Mouse (Mus musculus): ENCODE data around the gene Rbfox3. TPM values are rescaled to one million over a fixed set of nuclear protein-coding genes. Genes with fewer than 3 reads are reported as not detected.

Gene Rbfox3
- 163 and 201 TPM in 2 replicates for polyA plus RNA-seq (2012; rRNA removed)

GRCm38 (mm10) chr11:118911307-118912070 is at the start of gene Rbfox3:
Gene Rbfox3, minus strand, starts transcription at chr11:118911597.
- DNase-seq = peak; percentile 84 to 90
- 16% methylated on average over 4 of the region's 4 CpGs for WGBS
- Histone ChIP-seq H3K27me3 (ENCODE audit: control insufficient read depth, insufficient read depth, low read length) (no peaks in the 10 kb centered on the region), H3K4me3 (replicated peaks; ENCODE audit: insufficient read depth, low read depth, low read length) (peak within 1 kb of the TSS; percentile 28), H3K27ac (ENCODE audit: insufficient read depth, low read length) (peak within 1 kb of the TSS; percentile 99), H3K4me1 (ENCODE audit: control insufficient read depth, insufficient read depth, low read length) (peaks cover 22% of the 10 kb centered on the region)
- TF ChIP-seq CTCF (IDR thresholded peaks at IDR 0.05; ENCODE audit: borderline replicate concordance, insufficient read depth, low read depth, low read length) (peak; percentile 78), POLR2A (IDR thresholded peaks at IDR 0.05; ENCODE audit: borderline replicate concordance, insufficient read depth, low read length) (no peak)

DNA sequence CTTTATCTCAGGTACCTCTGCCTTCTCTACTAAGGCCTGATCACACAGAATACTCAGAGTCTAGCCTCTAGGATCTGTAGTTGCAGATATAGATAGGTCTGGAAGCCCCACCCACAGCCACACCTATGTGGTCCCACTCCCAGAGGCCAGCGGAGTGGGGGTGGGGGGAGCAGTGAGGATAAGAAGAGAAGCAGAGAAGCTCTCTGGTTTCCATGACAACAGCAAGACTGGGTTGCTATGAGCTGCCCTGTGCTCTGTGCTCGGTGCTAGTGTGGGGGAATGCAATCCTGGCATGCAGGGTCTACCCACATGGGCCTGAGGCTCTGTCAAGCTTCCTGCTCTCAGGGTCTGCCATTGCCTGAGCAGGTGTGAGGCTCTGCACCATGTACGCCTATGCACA is 49.3 kb upstream of the Rbfox3 start:
- Histone ChIP-seq H3K27ac (ENCODE audit: insufficient read depth, low read length) (no peak overlapping the region), H3K4me3 (replicated peaks; ENCODE audit: insufficient read depth, low read depth, low read length) (no peak overlapping the region)
- WGBS = 87% methylated on average over 3 of the region's 3 CpGs

GRCm38 (mm10) chr11:118957070-118957471 is 45.7 kb upstream of the Rbfox3 start:
- peak overlapping the region; percentile 41 for H3K27ac ChIP-seq (ENCODE audit: insufficient read depth, low read length)
- DNase-seq = peak; percentile 89 to 91
- no peaks in the 10 kb centered on the region for H3K27me3 ChIP-seq (ENCODE audit: control insufficient read depth, insufficient read depth, low read length)
- WGBS = 3% methylated on average over 14 of the region's 14 CpGs
- peaks cover 42% of the 10 kb centered on the region for H3K4me1 ChIP-seq (ENCODE audit: control insufficient read depth, insufficient read depth, low read length)
- no peak overlapping the region for H3K4me3 ChIP-seq (replicated peaks; ENCODE audit: insufficient read depth, low read depth, low read length)
- no peak for TF ChIP-seq CTCF (IDR thresholded peaks at IDR 0.05; ENCODE audit: borderline replicate concordance, insufficient read depth, low read depth, low read length)
- TF ChIP-seq POLR2A (IDR thresholded peaks at IDR 0.05; ENCODE audit: borderline replicate concordance, insufficient read depth, low read length) = no peak

More for the DNA sequence above, 49.3 kb upstream of the Rbfox3 start:
- TF ChIP-seq CTCF (IDR thresholded peaks at IDR 0.05; ENCODE audit: borderline replicate concordance, insufficient read depth, low read depth, low read length) = no peak
- TF ChIP-seq POLR2A (IDR thresholded peaks at IDR 0.05; ENCODE audit: borderline replicate concordance, insufficient read depth, low read length) = no peak
- Histone ChIP-seq H3K27me3 (ENCODE audit: control insufficient read depth, insufficient read depth, low read length) (no peaks in the 10 kb centered on the region), H3K4me1 (ENCODE audit: control insufficient read depth, insufficient read depth, low read length) (peaks cover 63% of the 10 kb centered on the region)
- no peak for DNase-seq

GRCm38 (mm10) chr11:118955016-118955415 is 43.6 kb upstream of the Rbfox3 start:
- 64% methylated on average over 6 of the region's 6 CpGs for WGBS
- no peak for TF ChIP-seq POLR2A (IDR thresholded peaks at IDR 0.05; ENCODE audit: borderline replicate concordance, insufficient read depth, low read length)
- no peak for TF ChIP-seq CTCF (IDR thresholded peaks at IDR 0.05; ENCODE audit: borderline replicate concordance, insufficient read depth, low read depth, low read length)

GRCm38 (mm10) chr11:118945868-118946267 is 34.5 kb upstream of the Rbfox3 start:
- Histone ChIP-seq H3K4me3 (replicated peaks; ENCODE audit: insufficient read depth, low read depth, low read length) (no peak overlapping the region), H3K27me3 (ENCODE audit: control insufficient read depth, insufficient read depth, low read length) (no peaks in the 10 kb centered on the region), H3K4me1 (ENCODE audit: control insufficient read depth, insufficient read depth, low read length) (peaks cover 22% of the 10 kb centered on the region), H3K27ac (ENCODE audit: insufficient read depth, low read length) (no peak overlapping the region)
- WGBS = 95% methylated on average over 8 of the region's 8 CpGs
- TF ChIP-seq POLR2A (IDR thresholded peaks at IDR 0.05; ENCODE audit: borderline replicate concordance, insufficient read depth, low read length) = no peak
- no peak for TF ChIP-seq CTCF (IDR thresholded peaks at IDR 0.05; ENCODE audit: borderline replicate concordance, insufficient read depth, low read depth, low read length)
- no peak for DNase-seq

More at GRCm38 (mm10) chr11:118955016-118955415, 43.6 kb upstream of the Rbfox3 start:
- no peak for DNase-seq
- no peak overlapping the region for H3K27ac ChIP-seq (ENCODE audit: insufficient read depth, low read length)
- H3K27me3 ChIP-seq (ENCODE audit: control insufficient read depth, insufficient read depth, low read length) = no peaks in the 10 kb centered on the region
- H3K4me1 ChIP-seq (ENCODE audit: control insufficient read depth, insufficient read depth, low read length) = peaks cover 34% of the 10 kb centered on the region
- no peak overlapping the region for H3K4me3 ChIP-seq (replicated peaks; ENCODE audit: insufficient read depth, low read depth, low read length)

- Histone ChIP-seq H3K4me3 (replicated peaks; ENCODE audit: insufficient read depth, low read depth, low read length) (no peak overlapping the region), H3K4me1 (ENCODE audit: control insufficient read depth, insufficient read depth, low read length) (peaks cover 26% of the 10 kb centered on the region), H3K27me3 (ENCODE audit: control insufficient read depth, insufficient read depth, low read length) (no peaks in the 10 kb centered on the region), H3K27ac (ENCODE audit: insufficient read depth, low read length) (no peak overlapping the region; the same call in 1 of the 2 replicates)
- 32% methylated on average over 5 of the region's 5 CpGs for WGBS
- DNase-seq = no peak
- TF ChIP-seq POLR2A (IDR thresholded peaks at IDR 0.05; ENCODE audit: borderline replicate concordance, insufficient read depth, low read length) (no peak), CTCF (IDR thresholded peaks at IDR 0.05; ENCODE audit: borderline replicate concordance, insufficient read depth, low read depth, low read length) (no peak)
These were observed 29.9 kb upstream of the Rbfox3 start for GRCm38 (mm10) chr11:118941268-118941667.

DNA sequence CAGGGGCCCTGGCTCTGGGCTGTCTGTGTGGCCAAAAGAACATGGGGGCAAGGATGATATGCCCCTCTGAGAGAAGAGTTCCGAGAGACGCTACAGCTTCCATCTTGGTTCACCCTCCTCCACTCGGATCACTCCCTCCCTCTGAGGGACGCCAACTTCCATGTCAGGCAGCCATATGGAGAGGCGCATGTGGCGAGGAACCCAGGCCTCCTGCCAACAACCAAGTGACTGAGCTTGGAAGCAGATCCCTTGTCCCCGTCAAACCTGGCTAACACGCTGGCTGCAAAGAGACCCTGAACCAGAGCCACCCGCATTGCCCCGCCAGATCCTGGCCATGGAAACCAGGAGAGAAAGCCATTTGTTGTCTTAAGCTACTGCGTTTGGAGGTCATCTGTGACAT is 29.1 kb upstream of the Rbfox3 start:
- peak overlapping the region; percentile 1 for H3K4me3 ChIP-seq (replicated peaks; ENCODE audit: insufficient read depth, low read depth, low read length)
- peak; percentile 23; the same call in 1 of the 2 replicates for TF ChIP-seq POLR2A (IDR thresholded peaks at IDR 0.05; ENCODE audit: borderline replicate concordance, insufficient read depth, low read length)
- TF ChIP-seq CTCF (IDR thresholded peaks at IDR 0.05; ENCODE audit: borderline replicate concordance, insufficient read depth, low read depth, low read length) = no peak
- DNase-seq = peak; percentile 98 to 99
- H3K4me1 ChIP-seq (ENCODE audit: control insufficient read depth, insufficient read depth, low read length) = peaks cover 26% of the 10 kb centered on the region
- no peaks in the 10 kb centered on the region for H3K27me3 ChIP-seq (ENCODE audit: control insufficient read depth, insufficient read depth, low read length)
- H3K27ac ChIP-seq (ENCODE audit: insufficient read depth, low read length) = peak overlapping the region; percentile 10; the same call in 1 of the 2 replicates
- 4% methylated on average over 11 of the region's 11 CpGs for WGBS

- no peak for TF ChIP-seq POLR2A (IDR thresholded peaks at IDR 0.05; ENCODE audit: borderline replicate concordance, insufficient read depth, low read length)
- TF ChIP-seq CTCF (IDR thresholded peaks at IDR 0.05; ENCODE audit: borderline replicate concordance, insufficient read depth, low read depth, low read length) = no peak
- DNase-seq = peak in 1 of 2 experiments; percentile 38
- Histone ChIP-seq H3K27ac (ENCODE audit: insufficient read depth, low read length) (no peak overlapping the region), H3K27me3 (ENCODE audit: control insufficient read depth, insufficient read depth, low read length) (no peaks in the 10 kb centered on the region), H3K4me1 (ENCODE audit: control insufficient read depth, insufficient read depth, low read length) (peaks cover 32% of the 10 kb centered on the region), H3K4me3 (replicated peaks; ENCODE audit: insufficient read depth, low read depth, low read length) (no peak overlapping the region)
- WGBS = 64% methylated on average over 4 of the region's 4 CpGs
These were observed 28.3 kb upstream of the Rbfox3 start for GRCm38 (mm10) chr11:118939731-118940130.
